Mouse (Mus musculus): ENCODE results near the gene Htr1a. TPM values are rescaled to one million over a fixed set of nuclear protein-coding genes. Genes with fewer than 3 reads are reported as not detected.

The Htr1a gene
- polyA plus RNA-seq (2021): not detected

- in situ Hi-C loops (cut with MboI; ENCODE audit: low pct_unique_long_range_greater_than_20kb): loop anchor here (5.0 to 10.0 kb wide), 3 partner anchors 1274 to 1661 kb away; no protein-coding TSS in a partner anchor
- no peak for TF ChIP-seq CTCF (IDR thresholded peaks at IDR 0.05)
- ChIA-PET POLR2A (interaction anchor here (0.5 kb wide), 1 partner anchor 467 kb away, joined by 3 read pairs; no protein-coding TSS in a partner anchor), CTCF (interaction anchor here (1.0 kb wide), 1 partner anchor 9 kb away, joined by 4 read pairs; no protein-coding TSS in a partner anchor)
- ATAC-seq (no peak), DNase-seq (ENCODE audit: low read depth, low spot score) (no peak)
- H3K27me3 ChIP-seq: peaks cover 6% of the 10 kb centered on the region
These were observed at the start of gene Htr1a for GRCm38 (mm10) chr13:105443339-105443738. Gene Htr1a (plus strand): TSS chr13:105443639.

DNA sequence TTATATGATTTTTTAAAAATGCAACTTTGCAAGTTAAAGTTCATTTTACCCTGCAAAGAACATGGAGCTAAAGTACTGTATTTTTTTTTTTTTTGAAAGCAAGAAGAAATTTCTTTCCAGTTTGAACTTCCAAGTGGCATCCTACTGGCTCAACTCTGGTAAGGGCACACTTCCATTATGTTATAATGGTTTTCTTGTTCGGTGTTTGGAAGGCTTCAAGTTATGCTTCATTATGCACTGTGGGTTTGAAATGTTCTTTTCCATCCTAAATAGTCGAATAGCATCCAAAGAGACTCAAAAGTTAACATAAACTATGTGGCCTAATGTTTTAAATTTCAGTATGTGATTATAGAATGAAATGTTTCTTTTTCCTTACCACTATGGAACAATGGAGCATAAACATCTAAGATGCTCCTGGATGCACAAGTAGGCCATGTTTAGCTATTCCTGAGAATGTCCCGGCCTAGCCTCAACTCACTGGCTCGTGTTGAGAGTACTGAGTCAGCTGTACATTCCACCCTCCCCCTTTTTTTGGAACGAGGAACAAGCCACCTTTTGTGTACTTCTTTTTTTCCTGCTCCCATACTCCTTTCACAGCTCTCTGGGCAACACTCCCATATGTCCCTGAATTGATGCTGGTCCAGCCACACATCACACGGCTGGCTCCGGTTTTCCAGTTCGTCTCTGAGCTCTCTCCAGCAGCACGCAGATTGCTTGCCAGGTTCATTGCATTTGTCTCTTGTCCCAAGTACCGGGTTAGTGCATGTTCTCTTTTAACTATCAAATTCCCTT, 31.7 kb upstream of the Htr1a start:
- ATAC-seq (no peak), DNase-seq (ENCODE audit: low read depth, low spot score) (no peak)
- peaks cover 11% of the 10 kb centered on the region for H3K27me3 ChIP-seq
- POLR2A ChIA-PET: no interaction called here
- in situ Hi-C loops (cut with MboI; ENCODE audit: low pct_unique_long_range_greater_than_20kb): no loop called here
- TF ChIP-seq CTCF (IDR thresholded peaks at IDR 0.05): no peak
- CTCF ChIA-PET: interaction anchor here (1.3 to 1.8 kb wide), 2 partner anchors 10 to 16 kb away, joined by 3 to 4 read pairs; no protein-coding TSS in a partner anchor

DNA sequence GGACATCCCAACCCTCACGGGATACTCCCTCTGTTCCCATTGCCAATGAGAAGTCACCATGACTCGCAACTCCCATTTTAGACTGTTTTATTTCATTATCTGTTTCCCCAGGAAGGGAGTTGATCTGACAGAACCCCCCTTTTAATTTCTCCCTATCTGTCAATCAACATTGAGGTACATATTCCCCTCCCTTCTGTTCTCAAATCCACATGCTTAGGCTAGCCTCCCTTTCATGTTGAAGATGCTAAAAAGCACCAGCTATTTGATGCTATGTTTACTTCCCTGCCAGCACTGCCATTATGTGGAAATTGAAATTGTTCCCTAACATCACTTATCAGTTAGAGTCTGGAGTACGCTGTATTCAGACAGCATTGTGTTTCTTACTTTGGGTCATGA, 31.1 kb upstream of the Htr1a start:
- CTCF ChIA-PET: no interaction called here
- DNase-seq (ENCODE audit: low read depth, low spot score): no peak
- no peak for TF ChIP-seq CTCF (IDR thresholded peaks at IDR 0.05)
- POLR2A ChIA-PET: no interaction called here
- peaks cover 11% of the 10 kb centered on the region for H3K27me3 ChIP-seq
- in situ Hi-C loops (cut with MboI; ENCODE audit: low pct_unique_long_range_greater_than_20kb): no loop called here
- ATAC-seq: no peak

DNA sequence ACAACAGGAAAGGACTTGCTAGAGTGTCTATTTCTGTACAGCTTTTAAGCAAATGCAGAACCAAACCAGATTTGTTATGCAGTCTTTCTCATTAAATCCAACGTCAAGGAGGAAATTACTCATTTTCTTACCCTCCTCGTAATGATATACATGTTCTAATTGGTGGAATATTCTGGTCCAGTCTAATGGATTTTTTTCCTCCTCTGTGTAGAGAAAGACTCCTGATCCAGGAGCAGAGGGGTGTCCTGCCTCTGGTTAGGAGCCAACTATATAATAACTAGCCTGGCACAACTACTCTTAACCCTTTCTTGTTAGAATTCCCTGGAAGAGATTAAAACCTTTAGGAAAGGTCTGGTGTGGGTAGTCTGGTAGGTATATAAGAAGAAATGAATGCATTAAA, 10.3 kb upstream of the Htr1a start:
- ChIA-PET POLR2A (no interaction called here), CTCF (interaction anchor here (1.3 kb wide), 1 partner anchor 15 kb away, joined by 4 read pairs; no protein-coding TSS in a partner anchor)
- in situ Hi-C loops (cut with MboI; ENCODE audit: low pct_unique_long_range_greater_than_20kb): no loop called here
- no peaks in the 10 kb centered on the region for H3K27me3 ChIP-seq
- DNase-seq (ENCODE audit: low read depth, low spot score) (no peak), ATAC-seq (no peak)
- no peak for TF ChIP-seq CTCF (IDR thresholded peaks at IDR 0.05)

- CTCF ChIA-PET: interaction anchor here (1.3 kb wide), 1 partner anchor 14 kb away, joined by 4 read pairs; no protein-coding TSS in a partner anchor
- ATAC-seq: no peak
- no peak for DNase-seq (ENCODE audit: low read depth, low spot score)
- in situ Hi-C loops (cut with MboI; ENCODE audit: low pct_unique_long_range_greater_than_20kb): no loop called here
- TF ChIP-seq CTCF (IDR thresholded peaks at IDR 0.05): no peak
- POLR2A ChIA-PET: no interaction called here
- H3K27me3 ChIP-seq: no peaks in the 10 kb centered on the region
These were observed 9.8 kb upstream of the Htr1a start for GRCm38 (mm10) chr13:105433630-105434029.

DNA sequence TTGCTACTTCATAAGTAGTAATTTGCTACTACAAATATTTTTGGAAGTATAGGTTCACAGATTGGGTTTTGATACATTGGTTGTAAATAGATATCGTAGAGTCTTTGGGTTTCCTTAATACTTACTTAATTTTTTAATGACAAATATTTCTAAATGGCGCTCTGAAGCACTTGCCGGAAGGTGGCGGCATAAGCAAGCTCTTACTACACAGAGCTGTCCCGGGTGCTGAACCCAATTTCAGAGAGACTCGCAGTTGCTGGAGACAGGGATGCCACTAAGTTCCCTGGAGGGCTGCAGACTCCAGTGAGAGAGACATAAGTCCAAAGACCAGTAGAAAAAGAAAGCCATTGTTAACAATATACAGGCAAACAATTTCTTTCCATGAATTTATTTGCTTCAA, 863 bp upstream of the Htr1a start:
- POLR2A ChIA-PET: no interaction called here
- ATAC-seq (no peak), DNase-seq (ENCODE audit: low read depth, low spot score) (no peak)
- CTCF ChIA-PET: interaction anchor here (1.0 to 2.4 kb wide), 2 partner anchors 10 to 14 kb away, joined by 4 to 9 read pairs; no protein-coding TSS in a partner anchor
- peaks cover 6% of the 10 kb centered on the region for H3K27me3 ChIP-seq
- peak; percentile 89 for TF ChIP-seq CTCF (IDR thresholded peaks at IDR 0.05)
- in situ Hi-C loops (cut with MboI; ENCODE audit: low pct_unique_long_range_greater_than_20kb): loop anchor here (5.0 to 10.0 kb wide), 3 partner anchors 1275 to 1662 kb away; no protein-coding TSS in a partner anchor

DNA sequence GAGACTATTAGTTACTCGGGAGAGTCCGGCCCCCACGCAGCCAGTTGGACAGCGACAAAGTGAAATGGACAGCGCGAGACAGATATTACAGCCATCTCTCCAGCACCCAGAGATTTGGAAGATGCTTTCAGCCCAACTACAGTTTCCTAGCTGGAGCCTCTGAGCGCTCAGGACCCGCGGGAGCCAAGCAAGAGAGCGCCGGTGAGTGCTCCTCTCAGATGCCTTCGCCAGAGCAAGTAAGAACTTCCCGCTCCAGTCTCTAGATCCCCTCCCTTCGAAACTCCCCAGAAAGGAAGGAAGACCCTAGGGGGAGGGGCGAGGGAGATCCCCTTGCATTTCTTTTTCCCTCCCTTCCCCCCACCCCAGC, 415 bp downstream of the Htr1a start:
- peaks cover 6% of the 10 kb centered on the region for H3K27me3 ChIP-seq
- DNase-seq (ENCODE audit: low read depth, low spot score): no peak
- ChIA-PET CTCF (no interaction called here), POLR2A (no interaction called here)
- ATAC-seq: no peak
- in situ Hi-C loops (cut with MboI; ENCODE audit: low pct_unique_long_range_greater_than_20kb): loop anchor here (5.0 to 10.0 kb wide), 3 partner anchors 1273 to 1661 kb away; no protein-coding TSS in a partner anchor
- no peak for TF ChIP-seq CTCF (IDR thresholded peaks at IDR 0.05)

GRCm38 (mm10) chr13:105444238-105444894, 927 bp downstream of the Htr1a start:
- in situ Hi-C loops (cut with MboI; ENCODE audit: low pct_unique_long_range_greater_than_20kb): loop anchor here (5.0 to 10.0 kb wide), 3 partner anchors 1273 to 1660 kb away; no protein-coding TSS in a partner anchor
- no peak for TF ChIP-seq CTCF (IDR thresholded peaks at IDR 0.05)
- ATAC-seq: no peak
- POLR2A ChIA-PET: no interaction called here
- H3K27me3 ChIP-seq: peaks cover 6% of the 10 kb centered on the region
- CTCF ChIA-PET: no interaction called here
- DNase-seq (ENCODE audit: low read depth, low spot score): no peak

DNA sequence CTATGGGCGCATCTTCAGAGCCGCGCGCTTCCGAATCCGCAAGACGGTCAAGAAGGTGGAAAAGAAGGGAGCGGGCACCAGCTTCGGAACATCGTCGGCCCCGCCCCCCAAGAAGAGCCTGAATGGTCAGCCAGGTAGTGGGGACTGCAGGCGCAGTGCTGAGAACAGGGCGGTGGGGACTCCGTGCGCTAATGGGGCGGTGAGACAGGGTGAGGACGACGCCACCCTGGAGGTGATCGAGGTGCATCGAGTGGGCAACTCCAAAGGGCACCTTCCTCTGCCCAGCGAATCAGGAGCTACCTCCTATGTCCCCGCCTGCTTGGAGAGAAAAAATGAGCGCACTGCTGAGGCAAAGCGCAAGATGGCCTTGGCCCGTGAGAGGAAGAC, 1.4 kb downstream of the Htr1a start:
- POLR2A ChIA-PET: no interaction called here
- CTCF ChIA-PET: no interaction called here
- ATAC-seq (no peak), DNase-seq (ENCODE audit: low read depth, low spot score) (no peak)
- in situ Hi-C loops (cut with MboI; ENCODE audit: low pct_unique_long_range_greater_than_20kb): loop anchor here (5.0 to 10.0 kb wide), 3 partner anchors 1272 to 1660 kb away; no protein-coding TSS in a partner anchor
- no peak for TF ChIP-seq CTCF (IDR thresholded peaks at IDR 0.05)
- H3K27me3 ChIP-seq: peaks cover 6% of the 10 kb centered on the region

DNA sequence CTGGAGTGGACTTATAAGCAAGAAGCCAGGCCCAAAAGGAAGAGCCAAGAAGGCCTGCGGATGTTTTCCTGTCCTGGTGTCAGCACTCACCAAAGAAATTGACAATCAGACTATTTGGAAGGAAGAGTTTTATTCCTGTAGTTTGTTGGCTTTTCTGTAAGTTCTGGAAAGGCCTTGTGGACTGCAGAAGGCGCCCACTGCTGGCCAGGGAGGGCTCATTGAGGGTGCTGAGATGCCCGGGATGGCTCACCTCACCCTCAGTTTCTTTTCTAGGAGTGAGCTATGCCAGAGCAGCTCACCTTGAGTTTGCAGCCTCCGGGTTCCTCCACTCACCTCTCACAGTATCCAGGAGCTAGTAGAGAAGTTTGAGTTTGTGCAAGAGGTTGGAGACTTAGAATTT, 2.8 kb downstream of the Htr1a start:
- ChIA-PET POLR2A (no interaction called here), CTCF (no interaction called here)
- peaks cover 6% of the 10 kb centered on the region for H3K27me3 ChIP-seq
- TF ChIP-seq CTCF (IDR thresholded peaks at IDR 0.05): no peak
- ATAC-seq (no peak), DNase-seq (ENCODE audit: low read depth, low spot score) (no peak)
- in situ Hi-C loops (cut with MboI; ENCODE audit: low pct_unique_long_range_greater_than_20kb): loop anchor here (10.0 kb wide), 2 partner anchors 1449 to 1659 kb away; no protein-coding TSS in a partner anchor

- peaks cover 6% of the 10 kb centered on the region for H3K27me3 ChIP-seq
- TF ChIP-seq CTCF (IDR thresholded peaks at IDR 0.05): no peak
- in situ Hi-C loops (cut with MboI; ENCODE audit: low pct_unique_long_range_greater_than_20kb): loop anchor here (10.0 kb wide), 2 partner anchors 1447 to 1657 kb away; no protein-coding TSS in a partner anchor
- CTCF ChIA-PET: interaction anchor here (1.6 kb wide), 1 partner anchor 14 kb away, joined by 4 read pairs; no protein-coding TSS in a partner anchor
- POLR2A ChIA-PET: no interaction called here
- DNase-seq (ENCODE audit: low read depth, low spot score) (no peak), ATAC-seq (no peak)
These were observed 4.3 kb downstream of the Htr1a start for GRCm38 (mm10) chr13:105447695-105448094.

All from Patski (cell line).